8 mouse cellular contexts compared by ENCODE assay signal in the genomic region with DNA sequence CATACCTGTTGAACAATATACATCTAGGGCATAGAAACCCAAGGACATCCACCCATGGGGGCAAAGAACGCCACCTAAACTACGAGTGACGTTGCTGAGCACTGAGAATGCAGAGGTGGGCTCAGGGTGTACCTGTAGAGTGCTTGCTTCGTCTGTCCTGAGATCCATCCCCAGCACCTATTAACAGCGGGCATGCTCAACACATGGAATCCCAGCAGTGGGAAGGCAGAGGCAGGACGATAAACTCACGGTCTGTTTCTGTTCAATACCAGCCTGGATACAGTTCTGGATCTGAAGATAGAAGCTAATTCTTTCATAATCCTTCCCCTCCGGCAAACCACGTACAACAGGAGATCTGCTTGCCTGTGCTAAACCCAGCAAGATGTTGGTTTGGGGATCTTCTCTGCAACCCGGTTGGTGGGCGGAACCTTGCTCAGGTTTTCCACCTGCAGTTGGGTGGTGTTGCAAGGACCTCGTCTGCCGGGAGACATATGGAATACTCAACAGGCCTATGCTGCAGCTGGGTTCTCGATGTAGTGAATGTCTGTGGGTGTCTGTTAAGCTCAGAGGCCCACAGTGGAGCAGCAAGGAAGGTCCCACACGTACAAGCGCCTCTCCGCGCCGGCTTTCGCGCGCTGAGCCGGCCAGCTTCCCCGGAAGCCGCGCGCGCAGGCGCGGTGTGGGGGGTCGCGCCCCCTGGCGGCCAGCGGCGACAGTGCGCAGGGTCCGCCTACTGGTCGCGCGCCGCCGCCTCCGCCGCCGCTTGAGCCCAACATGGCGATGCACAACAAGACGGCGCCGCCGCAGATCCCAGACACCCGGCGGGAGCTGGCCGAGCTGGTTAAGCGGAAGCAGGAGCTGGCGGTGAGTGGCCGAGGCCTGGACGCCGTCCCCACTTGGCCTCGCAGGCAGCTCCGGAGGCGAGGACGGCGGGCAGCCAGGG. TPM values are rescaled to one million over a fixed set of nuclear protein-coding genes. Genes with fewer than 3 reads are reported as not detected.
DNase-seq lines count a peak whose midpoint lies in the region; ATAC-seq and TF ChIP-seq lines count a peak whose summit lies in the region.

A gene (plus strand): TSS at position 732 of the 943 bp plus-strand sequence.

- H3K4me2 ChIP-seq in forebrain, embryonic 15.5 days (replicated peaks) = peak within 1 kb of the TSS; percentile 91
- H3K4me2 ChIP-seq in liver, postnatal 0 days (ENCODE audit: low read depth, low read length) = peak within 1 kb of the TSS; percentile 98
- H3K4me2 ChIP-seq in neural tube, embryonic 13.5 days = peak within 1 kb of the TSS; percentile 82

- in situ Hi-C loops in ES-E14 (cut with MboI; ENCODE audit: low sequenced_read_pairs in 2 of 2, unreplicated experiment in 2 of 2) = no loop called here

- H3K9ac ChIP-seq in ES-E14 (ENCODE audit: insufficient read depth, low read depth, low read length, poor library complexity, severe bottlenecking) = peak within 1 kb of the TSS; percentile 95
- H3K9ac ChIP-seq in forebrain, embryonic 15.5 days (replicated peaks) = peak within 1 kb of the TSS; percentile 98
- peak within 1 kb of the TSS; percentile 95 for H3K9ac ChIP-seq in liver, postnatal 0 days (replicated peaks)
- H3K9ac ChIP-seq in neural tube, embryonic 13.5 days = peak within 1 kb of the TSS; percentile 94

- intact Hi-C loops in heart, postnatal 14 days (cut with DNase I) = loop anchor here (2.0 kb wide), 1 partner anchor 18 kb away; a partner anchor contains a TSS

- peak; percentile 69 for DNase-seq in ES-E14 (ENCODE audit: low read depth, low spot score)
- DNase-seq in cerebellum, adult 11-12 months = peak; percentile 91
- DNase-seq in heart, postnatal 14 days = peak; percentile 97 to 98
- DNase-seq in layer of hippocampus, adult 11-12 months (ENCODE audit: low spot score) = peak; percentile 93
- peak; percentile 94 for DNase-seq in liver, postnatal 0 days
- peak; percentile 52 for DNase-seq in telencephalon, adult 2 months (ENCODE audit: low read depth, low spot score)

- WGBS in forebrain, embryonic 15.5 days = 2% methylated on average over 63 of the region's 63 CpGs
- 4% methylated on average over 59 of the region's 63 CpGs for WGBS in liver, postnatal 0 days (ENCODE audit: insufficient replicate concordance)
- WGBS in neural tube, embryonic 13.5 days = 1% methylated on average over 63 of the region's 63 CpGs

- TF ChIP-seq CTCF in liver, postnatal 0 days (IDR thresholded peaks at IDR 0.05; ENCODE audit: low read depth) = peak; percentile 79

- peaks cover 4% of the 10 kb centered on the region; the same call in 1 of the 2 replicates for H3K36me3 ChIP-seq in ES-E14 (ENCODE audit: control insufficient read depth, insufficient read depth, low read length, poor library complexity, severe bottlenecking)
- peaks cover 19% of the 10 kb centered on the region for H3K36me3 ChIP-seq in forebrain, embryonic 15.5 days
- peaks cover 12% of the 10 kb centered on the region for H3K36me3 ChIP-seq in liver, postnatal 0 days (replicated peaks; ENCODE audit: insufficient read depth, low read length)
- peaks cover 28% of the 10 kb centered on the region for H3K36me3 ChIP-seq in neural tube, embryonic 13.5 days

- H3K4me3 ChIP-seq in ES-E14 (ENCODE audit: insufficient read depth in 1 of 2, low read depth in 1 of 2, low read length in 2 of 2, poor library complexity in 1 of 2, severe bottlenecking in 1 of 2) = peak within 1 kb of the TSS; percentile 85 to 89
- H3K4me3 ChIP-seq in forebrain, embryonic 15.5 days = peak within 1 kb of the TSS; percentile 98
- peak within 1 kb of the TSS; percentile 98 for H3K4me3 ChIP-seq in liver, postnatal 0 days (ENCODE audit: low read depth, low read length)
- H3K4me3 ChIP-seq in neural tube, embryonic 13.5 days = peak within 1 kb of the TSS; percentile 85

- H3K27me3 ChIP-seq in forebrain, embryonic 15.5 days = no peaks in the 10 kb centered on the region
- no peaks in the 10 kb centered on the region for H3K27me3 ChIP-seq in liver, postnatal 0 days (ENCODE audit: insufficient read depth, low read length)
- H3K27me3 ChIP-seq in neural tube, embryonic 13.5 days = no peaks in the 10 kb centered on the region

- H3K27ac ChIP-seq in ES-E14 (ENCODE audit: insufficient read depth, low read depth, low read length, poor library complexity, severe bottlenecking) = peak within 1 kb of the TSS; percentile 87
- H3K27ac ChIP-seq in forebrain, embryonic 15.5 days (replicated peaks) = peak within 1 kb of the TSS; percentile 99
- peak within 1 kb of the TSS; percentile 97 for H3K27ac ChIP-seq in liver, postnatal 0 days (ENCODE audit: low read depth)
- H3K27ac ChIP-seq in neural tube, embryonic 13.5 days (replicated peaks) = peak within 1 kb of the TSS; percentile 99

- peak; percentile 94 for ATAC-seq in forebrain, embryonic 15.5 days (replicated peaks)
- ATAC-seq in liver, postnatal 0 days = peak; percentile 94
- peak; percentile 92 for ATAC-seq in neural tube, embryonic 13.5 days (ENCODE audit: low read depth)

- no peaks in the 10 kb centered on the region for H3K9me3 ChIP-seq in ES-E14 (ENCODE audit: control insufficient read depth, insufficient read depth, low read depth, low read length)
- H3K9me3 ChIP-seq in forebrain, embryonic 15.5 days = no peaks in the 10 kb centered on the region
- no peaks in the 10 kb centered on the region for H3K9me3 ChIP-seq in liver, postnatal 0 days (ENCODE audit: low read length)
- no peaks in the 10 kb centered on the region for H3K9me3 ChIP-seq in neural tube, embryonic 13.5 days

- no peak for TF ChIP-seq EP300 in liver, postnatal 0 days (IDR thresholded peaks at IDR 0.05; ENCODE audit: low read depth)

- peaks cover 0 to 4% of the 10 kb centered on the region in 2 experiments; a peak in 1 of 4 replicates for H3K4me1 ChIP-seq in ES-E14 (ENCODE audit: control insufficient read depth in 2 of 2, insufficient read depth in 2 of 2, low read length in 2 of 2, poor library complexity in 1 of 2)
- H3K4me1 ChIP-seq in forebrain, embryonic 15.5 days = peaks cover 23% of the 10 kb centered on the region
- peaks cover 9% of the 10 kb centered on the region for H3K4me1 ChIP-seq in liver, postnatal 0 days (ENCODE audit: insufficient read depth)
- H3K4me1 ChIP-seq in neural tube, embryonic 13.5 days (replicated peaks) = peaks cover 25% of the 10 kb centered on the region

TF ChIP-seq in ES-E14, 5 proteins besides CTCF, POLR2A, EP300 and RAD21:
- TF ChIP-seq ZNF384 (IDR thresholded peaks at IDR 0.05; ENCODE audit: low read depth, low read length) (no peak), CHD2 (IDR thresholded peaks at IDR 0.05; ENCODE audit: low read depth, low read length) (no peak), HCFC1 (IDR thresholded peaks at IDR 0.05; ENCODE audit: borderline replicate concordance, insufficient read depth, low read length) (no peak; the same call in 1 of the 2 replicates), ZC3H11A (IDR thresholded peaks at IDR 0.05; ENCODE audit: borderline replicate concordance, low read depth, low read length) (no peak), MAFK (IDR thresholded peaks at IDR 0.05; ENCODE audit: insufficient read depth, low read depth, low read length) (no peak)

RNA-seq across cellular contexts. Expression of the gene that starts here (rescaled TPM):
- total RNA-seq in ES-E14 (2012; rRNA removed) = 20.6 and 25.0 TPM in 2 replicates
- polyA plus RNA-seq in forebrain, embryonic 15.5 days (2015; fragmentation: Nextera tagmentation; extraction: Ambion mirVana) = 151 and 153 TPM in 2 replicates
- total RNA-seq in heart, postnatal 14 days (2021) = 10 to 100 TPM; 22.6 to 24.5 TPM
- polyA plus RNA-seq in liver, postnatal 0 days (2015; fragmentation: Nextera tagmentation; extraction: Ambion mirVana) = 15.2 and 16.3 TPM in 2 replicates
- polyA plus RNA-seq in neural tube, embryonic 13.5 days (2015; fragmentation: Nextera tagmentation; extraction: Ambion mirVana) = 150 and 151 TPM in 2 replicates

Comparison
In these comparisons a context has a peak if more than half of its experiments do, and no peak if none do; other contexts are left out.
1. Peak in every context shown above with its lines: DNase-seq, ATAC-seq, H3K4me3 ChIP-seq and H3K27ac ChIP-seq.